Mouse (Mus musculus) c-Kit-positive CD71-positive TER-119-negative erythroid progenitor cells, embryonic 14.5 days (primary cell): ENCODE results near the gene Rnf17.

ENCODE experiments used
- DNase-seq: peaks from one replicate; pipeline ENCODE4 v3.0.0-alpha.2; 2013; ENCODE audit warnings: low read depth

Gene Rnf17

DNA sequence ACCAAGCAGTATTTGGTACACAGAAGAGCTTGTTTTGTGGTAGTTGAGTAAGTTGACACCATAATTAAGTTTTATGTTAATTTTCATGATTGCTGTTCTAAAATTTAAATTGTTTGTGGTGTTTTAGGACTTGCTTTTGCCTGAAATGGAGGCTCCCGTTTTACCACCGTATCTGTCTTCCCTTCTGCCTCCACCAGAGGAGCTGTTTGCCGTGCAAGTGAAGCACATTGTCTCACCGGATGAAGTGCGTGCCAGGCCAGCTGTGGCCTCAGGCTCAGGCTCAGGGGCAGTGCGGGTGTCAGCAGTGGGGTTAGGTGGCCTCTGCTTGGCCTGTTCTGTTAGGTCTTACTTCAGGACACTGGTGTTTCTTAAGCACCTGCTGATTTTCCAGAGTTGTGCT lies 109.7 kb downstream of the Rnf17 start:
- peak; percentile 9 for DNase-seq

DNA sequence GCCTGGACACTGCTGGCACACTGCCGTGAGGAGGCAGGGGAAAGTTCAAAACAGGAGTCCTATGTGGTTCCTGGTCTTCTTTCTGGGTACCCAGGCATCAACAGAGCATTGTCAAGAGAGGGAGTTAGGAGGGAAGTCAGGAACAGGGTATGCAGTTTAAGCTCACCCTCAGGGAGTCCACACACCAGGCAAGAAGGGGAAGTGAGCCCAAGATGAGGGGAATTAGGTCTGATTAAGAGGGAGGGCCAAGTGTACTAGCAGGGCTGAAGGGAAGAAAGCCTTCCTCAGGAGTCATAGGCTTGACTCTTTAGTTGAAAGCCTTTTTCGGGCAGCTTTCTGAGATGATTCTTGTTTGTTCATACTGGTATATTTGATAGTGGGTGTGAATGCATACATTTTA lies 112.4 kb downstream of the Rnf17 start:
- no peak for DNase-seq

DNA sequence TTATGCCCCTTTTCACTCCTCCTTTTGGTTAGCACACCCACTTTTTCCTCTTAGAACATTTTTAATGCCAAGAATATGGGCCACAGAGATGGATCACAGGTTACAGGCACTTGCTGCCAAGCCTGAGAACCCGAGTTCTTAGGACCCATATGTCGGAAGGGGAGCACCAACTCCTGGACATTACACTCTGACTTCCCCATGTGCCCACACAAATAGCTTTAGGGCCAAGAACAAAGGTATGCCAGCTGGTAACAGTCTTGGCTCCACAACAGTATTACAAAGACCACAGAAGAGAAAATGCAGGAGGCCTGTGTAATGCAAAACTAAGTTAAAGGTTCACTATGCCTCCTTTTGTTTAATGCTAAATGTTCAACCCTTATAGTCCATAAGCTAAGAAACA lies 128.4 kb downstream of the Rnf17 start:
- no peak for DNase-seq

DNA sequence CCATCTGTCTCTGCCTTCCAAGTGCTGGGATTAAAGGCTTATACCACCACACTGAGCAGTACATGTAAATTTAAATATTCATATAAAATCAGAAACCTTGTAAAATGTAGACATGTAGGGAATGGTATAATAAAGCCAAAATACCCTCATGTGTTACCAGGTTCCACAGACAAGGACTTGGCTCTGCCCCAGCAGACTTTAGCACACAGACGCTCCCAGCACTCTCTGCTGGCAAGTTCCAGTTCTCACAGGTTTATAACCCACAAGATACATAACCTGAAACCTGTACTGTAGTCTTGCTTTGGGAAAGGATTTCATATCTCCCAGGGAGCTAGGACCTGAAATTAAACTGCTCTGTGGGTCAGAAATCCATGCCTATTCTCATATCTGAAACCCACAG lies 142.6 kb downstream of the Rnf17 start:
- DNase-seq: no peak

DNA sequence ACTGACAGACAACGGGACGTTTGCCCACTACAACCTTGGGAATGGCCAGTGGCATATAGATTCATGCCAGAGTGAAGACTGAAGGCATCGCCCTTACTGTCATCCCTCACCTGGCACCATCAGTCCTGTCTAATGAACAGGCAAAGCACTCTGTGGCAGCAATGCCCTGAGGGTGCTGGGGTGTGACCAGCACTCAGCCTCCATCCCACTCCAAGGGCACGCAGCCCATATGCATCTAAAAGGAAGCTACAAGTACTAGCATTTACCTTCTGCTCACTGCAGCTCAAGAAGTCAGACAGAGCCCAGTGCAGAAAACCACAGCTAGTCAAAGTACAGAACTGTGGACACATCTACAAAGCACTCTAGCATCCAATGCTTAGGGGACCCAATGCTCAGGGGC lies 143.1 kb downstream of the Rnf17 start:
- no peak for DNase-seq

DNA sequence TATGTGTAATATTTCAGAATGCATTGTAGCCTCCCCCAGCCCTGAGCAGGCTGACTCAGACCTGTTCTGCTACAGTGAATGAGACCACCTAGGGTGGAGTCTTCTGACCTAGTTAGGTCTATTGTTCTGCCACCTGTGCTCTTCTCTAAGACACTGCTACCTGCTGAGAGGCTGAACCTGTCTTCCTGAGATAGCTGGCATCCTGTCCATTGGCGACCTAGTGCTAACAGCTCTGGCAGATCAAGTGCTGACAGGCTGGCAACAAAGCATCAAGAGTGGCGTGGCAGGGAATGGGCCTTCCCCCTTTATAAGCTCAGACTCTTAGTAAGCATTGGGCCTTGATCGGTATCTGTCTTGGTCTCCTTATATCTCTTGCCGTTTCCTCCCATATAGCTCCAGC lies 148.6 kb downstream of the Rnf17 start:
- DNase-seq: no peak

DNA sequence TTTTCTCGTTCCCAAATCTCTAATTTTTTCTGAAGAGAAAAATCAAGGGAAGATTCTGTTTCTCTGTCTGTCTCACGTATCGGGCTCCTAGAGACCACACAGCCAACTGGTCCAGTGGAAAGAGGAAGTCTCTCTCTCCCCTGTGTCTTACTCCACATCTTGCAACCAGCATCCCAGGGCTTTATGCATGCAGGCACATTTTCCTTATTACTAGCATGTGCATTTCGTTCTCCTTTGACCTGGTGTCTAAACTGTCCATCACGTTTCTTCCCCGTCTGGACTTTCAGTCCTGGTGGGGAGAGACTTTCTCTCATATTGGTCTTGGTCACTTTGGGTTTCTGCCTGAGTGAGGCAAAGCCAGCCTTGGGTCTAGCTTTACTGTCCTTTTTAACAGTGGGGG lies 150.5 kb downstream of the Rnf17 start:
- no peak for DNase-seq

DNA sequence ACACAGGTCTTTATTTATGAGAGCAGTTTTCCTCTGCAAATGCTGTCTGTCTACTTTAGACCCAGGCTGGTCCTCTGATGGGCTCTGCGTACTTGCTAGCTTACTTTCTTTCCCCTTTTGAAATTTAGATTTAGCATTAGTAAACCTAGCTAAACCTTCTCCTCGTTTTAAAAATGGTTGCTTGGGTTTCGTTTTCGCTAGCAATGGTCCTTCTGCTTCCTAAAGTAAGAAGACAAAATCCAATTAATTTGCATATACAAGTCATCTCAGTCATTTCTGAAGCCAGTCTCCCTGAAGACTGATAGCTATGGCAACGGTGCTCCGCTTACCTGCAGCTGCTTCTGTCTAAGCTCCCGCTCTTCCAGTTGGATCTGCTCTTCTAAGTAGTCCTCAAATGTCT lies 150.9 kb downstream of the Rnf17 start:
- DNase-seq: no peak

DNA sequence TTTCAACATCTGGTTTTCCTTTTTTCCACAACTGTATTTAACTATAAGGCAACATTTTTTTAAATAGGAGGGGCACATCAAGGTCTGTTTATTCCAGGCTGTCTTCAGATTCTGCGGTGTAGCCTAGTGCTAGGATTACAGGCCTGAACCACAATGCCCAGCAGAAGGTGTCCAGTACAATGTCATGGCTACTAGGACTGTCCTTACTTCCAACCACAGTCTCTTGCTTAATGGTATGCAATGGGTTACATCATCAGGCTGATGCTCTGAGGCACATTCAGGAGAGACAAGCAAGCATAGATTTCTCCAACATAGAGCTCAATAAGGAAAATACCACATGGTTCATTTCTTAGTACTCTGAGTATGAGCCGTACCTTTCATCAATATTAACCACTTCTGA lies 152.3 kb downstream of the Rnf17 start:
- DNase-seq: no peak

DNA sequence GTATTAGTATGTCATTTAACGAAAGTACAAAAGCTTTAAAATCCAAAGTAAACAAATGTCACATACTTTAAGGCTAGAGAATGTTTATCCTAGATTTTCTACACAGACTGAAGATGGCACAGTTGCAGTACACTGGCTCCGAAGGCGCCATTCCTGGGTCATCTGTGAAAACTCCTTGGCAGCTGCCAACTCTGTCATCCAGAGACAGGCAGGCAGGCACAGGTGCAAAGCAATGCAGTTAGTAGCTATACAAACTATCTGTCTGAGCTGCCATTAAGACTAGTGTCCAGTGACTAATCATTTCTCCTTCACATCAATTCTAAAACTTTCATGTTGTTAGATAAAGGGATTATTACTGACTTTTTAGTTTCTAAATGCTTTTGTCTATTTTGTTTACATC lies 156.8 kb downstream of the Rnf17 start:
- DNase-seq: no peak

DNA sequence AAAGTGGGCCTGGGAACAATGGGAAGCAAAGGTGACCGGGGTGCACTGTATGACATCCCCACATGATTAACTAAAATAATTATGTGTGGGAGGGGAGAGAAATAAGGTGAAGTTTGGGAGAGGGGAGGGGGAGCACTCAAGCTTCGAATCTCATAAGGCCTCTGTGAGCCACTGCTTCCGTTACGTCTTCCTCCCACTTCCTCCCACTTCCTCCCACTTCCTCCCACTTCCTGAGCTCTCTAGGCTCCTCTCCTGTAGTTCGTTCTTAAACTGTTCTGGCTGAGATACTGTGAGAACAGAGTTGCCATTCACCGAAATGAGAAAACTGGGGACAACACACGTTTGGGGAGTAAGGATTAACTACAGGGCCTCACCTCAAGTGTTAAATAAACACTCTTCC lies 165.1 kb downstream of the Rnf17 start:
- DNase-seq: no peak

DNA sequence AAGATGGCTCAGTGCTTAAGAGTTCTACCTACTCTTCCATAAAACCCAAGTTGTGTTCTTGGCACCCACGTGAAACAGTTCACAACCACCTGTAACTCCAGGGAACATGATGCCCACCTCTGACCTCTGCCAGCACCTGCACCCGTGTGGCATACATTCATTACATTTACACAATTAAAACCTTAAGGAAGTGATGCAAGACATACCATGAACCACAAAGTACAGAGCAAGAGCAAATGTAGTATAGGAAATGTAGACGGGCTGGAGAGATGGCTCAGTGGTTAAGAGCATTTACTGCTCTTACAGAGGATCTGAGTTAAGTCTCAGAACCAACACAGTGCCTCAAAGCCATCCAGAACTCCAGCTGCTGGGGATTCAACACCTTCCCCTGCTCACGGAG lies 166.7 kb downstream of the Rnf17 start:
- DNase-seq: no peak

DNA sequence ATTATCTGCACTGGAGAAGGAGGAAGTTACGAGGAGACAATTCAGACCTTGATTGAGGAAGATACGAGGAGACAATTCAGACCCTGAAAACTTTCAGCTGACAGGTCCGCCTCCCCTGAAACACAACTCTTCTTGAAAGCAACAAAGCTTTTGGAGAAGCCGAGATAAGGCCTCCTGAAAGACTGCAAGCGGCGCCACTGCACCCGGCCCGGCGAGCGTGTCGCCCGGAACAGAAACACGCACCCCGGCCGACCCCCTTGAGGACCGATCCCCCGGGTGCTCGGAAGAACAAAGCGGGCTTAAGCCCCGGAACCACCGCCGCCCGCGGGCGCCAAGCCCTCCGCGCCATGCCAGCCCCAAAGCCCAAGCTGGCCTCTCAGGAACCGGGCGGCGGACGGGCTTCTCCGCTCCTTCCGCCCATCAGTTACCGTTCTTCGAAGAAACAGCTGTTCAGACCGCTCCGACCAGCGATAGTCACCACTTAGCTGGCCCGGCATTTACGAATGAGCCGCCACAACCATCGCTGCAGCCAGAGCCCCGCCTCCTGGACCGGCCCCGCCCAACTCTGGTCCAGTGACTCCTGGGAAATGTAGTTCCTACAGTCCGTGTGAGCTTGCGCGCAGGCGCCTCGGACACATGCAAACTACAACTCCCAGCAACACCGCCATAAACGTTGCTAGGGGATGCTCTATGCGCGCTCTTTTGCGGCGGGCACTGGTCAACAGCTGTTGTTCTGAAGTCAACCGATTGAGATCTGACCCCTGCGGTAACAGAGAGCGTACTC lies 169.1 kb downstream of the Rnf17 start:
- peak; percentile 91 for DNase-seq

DNA sequence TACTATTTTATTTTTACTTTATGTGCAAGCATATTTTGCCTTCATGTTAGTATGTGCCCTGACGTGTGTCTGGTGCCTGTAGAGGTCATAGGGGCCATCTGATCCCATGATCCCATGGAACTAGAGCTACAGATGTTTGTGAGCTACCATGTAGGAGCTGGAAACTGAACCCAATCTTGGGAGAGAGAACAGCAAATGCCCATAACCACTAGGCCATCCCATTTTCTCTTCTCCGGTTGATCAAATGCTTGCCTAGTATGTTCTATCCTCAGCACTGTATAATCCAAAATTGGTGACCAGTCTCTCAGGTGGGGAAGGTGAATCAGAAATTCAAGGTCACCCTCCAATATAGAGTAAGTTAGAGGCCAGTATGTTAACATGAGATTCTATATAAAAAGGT lies 170.2 kb downstream of the Rnf17 start:
- no peak for DNase-seq
